Mouse (Mus musculus) liver, embryonic 14.5 days (tissue): ENCODE results near the gene Acot7.

Experiments used
- CTCF ChIP-seq: IDR thresholded peaks from 2 replicates; pipeline ENCODE4 v1.5.1; 2016; ENCODE audit warnings: antibody characterized with exemption, low read depth, control low read depth
- EP300 ChIP-seq: IDR thresholded peaks from 2 replicates; pipeline ENCODE4 v1.6.1; 2016; ENCODE audit warnings: antibody characterized with exemption, low read depth

- TF ChIP-seq CTCF (no peak), EP300 (no peak)
Measured at GRCm38 (mm10) chr4:152169103-152169502, 8.8 kb upstream of the Acot7 start.
